Mouse (Mus musculus) neural tube, embryonic 15.5 days (tissue): ENCODE measurements around the gene Actbl2. TPM values are rescaled to one million over a fixed set of nuclear protein-coding genes. Genes with fewer than 3 reads are reported as not detected.

Experiments used
- ATAC-seq: fragments of 200-750 bp; cut with Nextera tagmentation; 2 replicates; pipeline ENCODE4 v1.8.0; 2017; ENCODE audit warnings: mild to moderate bottlenecking, moderate TSS enrichment, moderate library complexity; ENCODE audit not compliant: low FRiP score
- H3K27ac ChIP-seq: fragments of 300-500 bp; sonication (generic); replicated peaks from 2 replicates; pipeline ENCODE4 v1.5.1; 2015; ENCODE audit warnings: mild to moderate bottlenecking, inconsistent platforms
- H3K27me3 ChIP-seq: fragments of 300-500 bp; sonication (generic); replicated peaks from 2 replicates; pipeline ENCODE4 v1.6.1; 2015; ENCODE audit warnings: inconsistent platforms
- H3K36me3 ChIP-seq: fragments of 300-500 bp; sonication (generic); 2 replicates; pipeline ENCODE4 v1.6.1; 2015; ENCODE audit warnings: inconsistent platforms
- H3K4me1 ChIP-seq: fragments of 300-500 bp; sonication (generic); 2 replicates; pipeline ENCODE4 v1.6.1; 2015; ENCODE audit warnings: inconsistent platforms
- H3K4me2 ChIP-seq: fragments of 300-500 bp; sonication (generic); 2 replicates; pipeline ENCODE4 v1.6.1; 2015; ENCODE audit warnings: inconsistent platforms, mild to moderate bottlenecking, moderate library complexity
- H3K4me3 ChIP-seq: fragments of 300-500 bp; sonication (generic); replicated peaks from 2 replicates; pipeline ENCODE4 v1.5.1; 2015; ENCODE audit warnings: mild to moderate bottlenecking, inconsistent platforms
- H3K9ac ChIP-seq: fragments of 300-500 bp; sonication (generic); replicated peaks from 2 replicates; pipeline ENCODE4 v1.6.1; 2015; ENCODE audit warnings: mild to moderate bottlenecking, inconsistent platforms
- H3K9me3 ChIP-seq: fragments of 300-500 bp; sonication (generic); replicated peaks from 2 replicates; pipeline ENCODE4 v1.6.1; 2016; ENCODE audit warnings: inconsistent platforms
- WGBS: fragments of 180-500 bp; shearing (Covaris S2); methylation state at CpG from one replicate; pipeline ENCODE4 v1.1.7; 2015; ENCODE audit warnings: mixed read lengths; 5-methylcytosine and 5-hydroxymethylcytosine counted together
- polyA plus RNA-seq: library from polyadenylated mRNA; unstranded; fragments of >200 nt; fragmentation: Nextera tagmentation; extraction: Ambion mirVana; gene quantifications from 2 replicates; pipeline ENCODE4 v1.2.1, GENCODE M21; 2015

Gene Actbl2
- polyA plus RNA-seq, 1 experiment from 2014 or later, result not detected

DNA sequence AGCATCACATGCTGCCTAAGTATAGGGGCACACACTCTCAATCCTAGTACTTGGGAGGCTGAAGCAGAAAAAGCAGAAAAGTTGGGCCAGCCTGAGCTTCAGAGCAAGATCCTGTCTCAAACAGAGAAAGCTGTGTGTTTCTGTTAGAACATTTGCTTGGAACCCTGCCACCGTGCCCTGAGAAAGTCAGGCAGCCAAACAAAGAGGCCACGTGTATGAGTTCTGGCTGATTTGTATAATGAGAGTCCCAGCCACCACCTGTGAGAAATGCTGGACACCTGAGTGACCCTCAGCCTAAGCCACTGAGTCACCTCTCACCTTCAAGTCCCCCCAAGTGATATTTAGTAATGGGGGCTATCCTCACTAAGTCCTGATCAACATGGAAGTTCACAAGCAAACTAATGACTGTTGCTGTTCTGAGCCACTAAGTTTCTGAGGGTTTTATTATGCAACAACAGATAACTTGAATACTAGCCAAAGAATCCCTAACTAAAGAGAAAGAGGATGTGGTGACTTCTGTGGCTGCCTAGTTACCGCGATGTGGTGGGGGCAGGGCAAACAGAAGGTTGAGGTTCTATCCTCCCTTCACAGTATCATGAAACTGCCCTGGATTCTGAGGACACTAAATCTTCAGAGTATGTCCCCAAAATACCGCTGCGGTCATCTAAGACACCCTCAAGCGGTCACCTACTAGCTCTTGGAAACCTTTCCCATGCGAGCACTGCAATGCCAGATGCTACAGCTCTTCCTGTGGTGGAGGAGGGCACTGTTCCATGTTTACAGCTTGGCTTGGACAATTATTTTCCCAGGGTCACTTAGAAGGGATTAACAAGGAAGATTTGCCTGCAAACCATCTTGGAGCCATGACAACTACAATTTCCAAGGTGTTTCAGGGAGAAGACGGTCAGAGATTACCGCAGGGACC is 31.9 kb downstream of the Actbl2 start:
- H3K4me2 ChIP-seq, result no peak overlapping the region
- WGBS, result 90% methylated on average over 10 of the region's 10 CpGs
- no peak for ATAC-seq

DNA sequence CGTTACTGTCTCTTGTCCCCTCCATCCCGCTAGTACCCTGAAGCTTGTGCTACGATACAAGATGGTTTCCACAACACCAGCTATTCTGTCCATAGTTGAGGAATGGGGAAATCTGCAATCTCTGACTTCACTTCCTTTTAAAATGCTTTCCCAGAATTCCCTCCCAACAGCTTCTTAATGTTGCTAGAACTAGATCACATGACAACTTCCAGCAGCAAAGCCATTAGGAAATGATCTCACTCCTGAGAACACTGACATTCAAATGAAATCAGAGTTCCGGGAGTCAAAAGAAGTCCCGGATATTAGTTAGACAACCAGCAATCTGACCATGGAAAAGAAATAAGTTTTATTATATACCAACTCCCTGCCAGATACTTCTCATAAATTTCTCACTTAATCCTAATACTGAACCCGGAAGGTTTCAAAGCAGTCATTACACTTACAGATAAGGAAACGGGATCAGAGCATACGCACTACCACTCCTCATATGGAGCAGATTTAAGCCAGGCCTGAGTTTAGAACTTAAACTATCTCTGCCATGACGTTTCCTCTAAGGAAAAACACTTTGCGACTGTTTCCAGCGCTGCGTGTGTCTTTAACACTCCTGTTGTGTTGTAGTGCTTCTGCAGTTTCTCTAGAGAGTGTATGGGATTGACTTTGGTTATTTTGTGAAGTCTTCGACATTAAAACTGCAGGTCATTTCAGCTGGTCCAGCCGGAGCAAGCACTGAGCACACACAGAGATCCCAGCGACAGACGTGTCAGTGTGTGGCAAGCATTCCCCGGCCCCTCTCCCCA is 36.5 kb downstream of the Actbl2 start:
- peak overlapping the region; percentile 64 for H3K27ac ChIP-seq
- H3K4me2 ChIP-seq, result no peak overlapping the region
- peaks cover 3% of the 10 kb centered on the region; the same call in 1 of the 2 replicates for H3K4me1 ChIP-seq
- H3K9ac ChIP-seq, result no peak overlapping the region
- no peaks in the 10 kb centered on the region for H3K36me3 ChIP-seq
- no peak overlapping the region for H3K4me3 ChIP-seq
- no peak for ATAC-seq
- 78% methylated on average over 17 of the region's 17 CpGs for WGBS
- H3K9me3 ChIP-seq, result no peaks in the 10 kb centered on the region
- no peaks in the 10 kb centered on the region for H3K27me3 ChIP-seq

More for the DNA sequence above, 31.9 kb downstream of the Actbl2 start:
- H3K27ac ChIP-seq, result no peak overlapping the region
- H3K27me3 ChIP-seq, result no peaks in the 10 kb centered on the region
- no peaks in the 10 kb centered on the region; the same call in 1 of the 2 replicates for H3K4me1 ChIP-seq
- H3K36me3 ChIP-seq, result no peaks in the 10 kb centered on the region
- no peak overlapping the region for H3K4me3 ChIP-seq
- H3K9me3 ChIP-seq, result no peaks in the 10 kb centered on the region
- no peak overlapping the region for H3K9ac ChIP-seq

DNA sequence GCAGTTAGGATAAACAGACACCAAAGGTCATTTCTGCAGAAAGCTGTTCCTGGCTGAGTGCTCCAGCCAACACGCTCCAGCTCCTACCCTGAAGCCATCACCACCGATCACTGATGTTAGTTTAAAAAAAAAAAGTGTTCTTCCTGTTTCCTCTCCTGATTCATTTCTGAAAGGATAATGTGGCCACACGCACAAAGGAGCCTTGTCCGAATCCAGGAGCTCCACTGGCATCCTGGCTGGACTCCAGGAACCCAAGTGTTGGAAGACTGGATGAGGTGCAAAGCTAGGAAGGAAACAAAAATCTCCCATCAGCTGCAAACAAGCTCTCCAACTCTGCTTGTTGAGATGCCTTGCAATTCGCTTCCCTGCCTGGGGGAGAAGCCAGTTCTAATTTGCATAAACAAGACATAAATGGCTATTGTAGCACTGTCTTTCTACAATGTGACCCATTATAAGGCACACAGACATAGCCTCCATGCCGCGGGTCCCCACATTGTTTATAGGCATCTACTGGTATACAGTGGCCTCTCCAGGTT is 37.2 kb downstream of the Actbl2 start:
- H3K4me3 ChIP-seq, result no peak overlapping the region
- ATAC-seq, result peak; percentile 79
- 38% methylated on average over 7 of the region's 7 CpGs for WGBS
- peak overlapping the region; percentile 64 for H3K27ac ChIP-seq
- no peak overlapping the region for H3K9ac ChIP-seq
- no peaks in the 10 kb centered on the region for H3K9me3 ChIP-seq
- H3K27me3 ChIP-seq, result no peaks in the 10 kb centered on the region
- H3K36me3 ChIP-seq, result no peaks in the 10 kb centered on the region
- H3K4me2 ChIP-seq, result no peak overlapping the region
- H3K4me1 ChIP-seq, result peaks cover 3% of the 10 kb centered on the region; the same call in 1 of the 2 replicates

DNA sequence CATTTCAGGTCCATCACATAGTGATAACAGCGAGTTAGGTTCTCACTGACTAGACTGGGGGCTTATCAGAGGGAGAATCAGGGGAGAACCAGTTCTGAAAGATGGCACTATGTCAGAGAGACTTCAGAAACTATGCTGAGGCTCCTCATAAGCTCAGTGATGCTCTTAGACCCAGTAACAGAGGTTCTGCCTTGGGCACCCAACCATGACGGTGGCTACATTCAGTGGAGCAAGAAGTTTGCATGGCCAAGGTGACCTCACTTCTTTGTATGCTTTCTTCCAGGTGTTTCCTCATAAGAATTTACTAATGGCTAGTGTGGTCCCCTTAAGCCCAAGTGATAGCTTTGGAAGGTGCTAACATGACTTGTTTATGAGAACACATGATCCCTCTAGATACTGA is 38.7 kb downstream of the Actbl2 start:
- ATAC-seq, result no peak
- Histone ChIP-seq H3K4me3 (no peak overlapping the region), H3K27me3 (no peaks in the 10 kb centered on the region), H3K36me3 (no peaks in the 10 kb centered on the region), H3K4me2 (no peak overlapping the region), H3K27ac (no peak overlapping the region), H3K9ac (no peak overlapping the region), H3K4me1 (peaks cover 3% of the 10 kb centered on the region; the same call in 1 of the 2 replicates), H3K9me3 (no peaks in the 10 kb centered on the region)
- WGBS, result 90% methylated on average over 2 of the region's 2 CpGs

DNA sequence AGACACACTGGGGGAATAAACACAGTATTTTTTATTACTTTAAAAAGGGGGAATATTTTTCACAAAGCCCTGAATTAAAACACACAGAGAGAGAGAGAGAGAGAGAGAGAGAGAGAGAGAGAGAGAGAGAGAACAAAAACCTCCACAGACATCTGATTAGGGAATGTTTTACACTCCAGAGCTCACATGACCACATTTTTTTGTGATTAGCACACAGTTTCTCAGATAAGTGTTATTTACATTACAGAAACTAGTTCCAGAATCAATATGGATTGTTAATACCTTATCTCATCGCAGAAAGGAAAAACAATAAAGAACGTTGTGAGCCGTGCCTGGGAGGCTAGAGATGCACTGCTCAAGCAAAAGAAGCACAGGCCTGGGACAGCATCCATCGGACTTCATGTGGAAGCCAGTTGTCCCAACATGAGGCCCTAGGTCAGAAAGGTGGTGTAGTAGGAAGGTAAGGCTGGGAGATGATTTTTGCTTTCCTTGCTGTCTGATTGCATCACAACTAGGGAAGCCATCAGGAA is 40.2 kb downstream of the Actbl2 start:
- no peaks in the 10 kb centered on the region for H3K9me3 ChIP-seq
- H3K4me3 ChIP-seq, result no peak overlapping the region
- no peak overlapping the region for H3K4me2 ChIP-seq
- no peak overlapping the region for H3K27ac ChIP-seq
- H3K9ac ChIP-seq, result no peak overlapping the region
- peaks cover 3% of the 10 kb centered on the region; the same call in 1 of the 2 replicates for H3K4me1 ChIP-seq
- 84% methylated on average over 4 of the region's 4 CpGs for WGBS
- no peaks in the 10 kb centered on the region for H3K36me3 ChIP-seq
- H3K27me3 ChIP-seq, result no peaks in the 10 kb centered on the region
- ATAC-seq, result no peak

DNA sequence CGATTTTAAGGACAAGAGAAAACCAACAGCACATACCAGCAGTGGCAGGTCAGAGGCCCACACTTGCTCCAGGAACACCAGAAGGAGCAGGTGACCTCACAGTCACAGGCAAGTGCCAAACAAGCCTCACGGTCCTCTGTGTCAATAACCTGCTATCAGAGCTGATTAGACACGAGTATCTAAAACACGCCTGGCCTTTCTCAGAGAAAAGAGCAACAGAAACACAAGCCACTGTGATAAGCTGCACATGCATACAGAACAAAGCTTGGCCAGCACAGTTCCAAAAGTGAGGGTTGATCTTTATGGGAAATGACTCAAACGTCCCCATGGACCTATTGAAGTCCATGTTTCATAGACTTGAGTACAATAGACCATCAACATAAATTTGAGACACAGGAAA is 41.2 kb downstream of the Actbl2 start:
- Histone ChIP-seq H3K27me3 (no peaks in the 10 kb centered on the region), H3K36me3 (no peaks in the 10 kb centered on the region), H3K9me3 (no peaks in the 10 kb centered on the region), H3K27ac (no peak overlapping the region), H3K4me3 (no peak overlapping the region), H3K4me1 (peaks cover 3% of the 10 kb centered on the region; the same call in 1 of the 2 replicates), H3K4me2 (no peak overlapping the region), H3K9ac (no peak overlapping the region)
- WGBS, result 75% methylated on average over 5 of the region's 5 CpGs
- no peak for ATAC-seq

DNA sequence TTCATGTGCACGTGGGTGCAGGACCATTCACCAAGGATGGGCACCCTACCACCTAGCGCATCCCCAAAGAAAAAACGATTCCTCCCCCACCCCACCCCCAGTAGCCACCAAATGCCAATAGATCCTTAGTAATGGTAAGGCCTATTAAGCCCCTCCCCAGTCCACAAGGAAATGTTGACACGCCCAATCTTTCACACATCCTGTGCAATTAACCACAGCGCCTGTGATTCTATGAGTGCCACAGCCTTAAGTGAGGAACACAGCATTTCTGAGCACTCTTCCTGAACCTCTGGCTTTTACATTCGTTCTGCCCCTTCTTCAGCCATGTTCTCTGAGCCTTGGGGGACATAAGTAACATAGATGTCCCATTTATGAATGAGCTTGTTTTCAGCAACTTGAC is 42.8 kb downstream of the Actbl2 start:
- 90% methylated on average over 6 of the region's 6 CpGs for WGBS
- H3K36me3 ChIP-seq, result no peaks in the 10 kb centered on the region
- no peak for ATAC-seq
- H3K4me2 ChIP-seq, result no peak overlapping the region
- no peaks in the 10 kb centered on the region for H3K4me1 ChIP-seq
- H3K27ac ChIP-seq, result no peak overlapping the region
- no peak overlapping the region for H3K4me3 ChIP-seq
- no peak overlapping the region for H3K9ac ChIP-seq
- no peaks in the 10 kb centered on the region for H3K27me3 ChIP-seq
- H3K9me3 ChIP-seq, result no peaks in the 10 kb centered on the region

DNA sequence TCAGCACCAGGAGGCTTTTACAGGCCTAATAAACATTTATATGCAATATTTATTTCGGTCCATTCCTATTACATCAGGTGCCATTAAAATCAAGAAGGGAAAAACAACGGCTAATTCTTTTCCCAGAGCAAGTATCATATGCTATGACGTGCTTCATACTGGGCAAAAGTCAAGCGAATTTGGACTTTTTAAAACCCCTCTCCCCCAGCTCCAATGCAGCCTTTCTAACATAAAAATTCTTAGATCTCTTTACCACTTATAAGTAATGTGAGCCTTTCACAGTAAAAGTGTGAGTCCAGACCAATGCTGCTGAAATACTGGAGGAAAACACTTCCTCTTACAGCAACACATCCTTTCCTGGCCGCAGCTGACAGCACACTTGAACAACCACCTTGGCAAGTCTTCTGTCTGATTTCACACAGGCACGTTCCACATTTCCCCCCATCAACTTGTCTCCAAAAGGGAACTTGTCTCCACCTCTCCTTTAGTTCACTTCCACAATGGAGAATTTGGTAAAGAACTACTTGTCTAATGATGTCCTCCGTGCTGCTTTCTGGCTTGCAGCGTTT is 44.4 kb downstream of the Actbl2 start:
- Histone ChIP-seq H3K9me3 (no peaks in the 10 kb centered on the region), H3K27me3 (no peaks in the 10 kb centered on the region), H3K27ac (no peak overlapping the region), H3K9ac (no peak overlapping the region), H3K4me2 (no peak overlapping the region), H3K4me3 (no peak overlapping the region), H3K4me1 (no peaks in the 10 kb centered on the region), H3K36me3 (no peaks in the 10 kb centered on the region)
- ATAC-seq, result no peak
- WGBS, result 80% methylated on average over 8 of the region's 8 CpGs

DNA sequence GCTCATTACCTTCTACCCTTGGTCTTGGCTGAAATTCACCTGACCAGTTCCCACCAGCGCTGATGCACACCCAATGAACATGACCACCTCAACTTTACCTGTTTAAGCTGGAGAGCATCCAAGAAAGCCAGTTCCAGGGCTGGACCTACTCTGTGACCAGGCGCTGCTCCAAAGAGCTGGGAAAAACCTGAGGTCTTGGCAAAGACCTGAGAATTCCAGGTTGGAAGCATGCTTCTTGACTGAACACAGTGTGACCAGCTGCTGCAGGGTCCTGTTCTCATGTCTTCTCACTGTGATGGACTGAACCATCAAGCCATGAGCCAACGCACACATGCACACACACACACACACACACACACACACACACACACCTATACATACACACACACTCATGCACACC is 46.0 kb downstream of the Actbl2 start:
- Histone ChIP-seq H3K9ac (no peak overlapping the region), H3K4me3 (no peak overlapping the region), H3K4me1 (no peaks in the 10 kb centered on the region), H3K4me2 (no peak overlapping the region), H3K36me3 (no peaks in the 10 kb centered on the region), H3K27me3 (no peaks in the 10 kb centered on the region), H3K27ac (no peak overlapping the region), H3K9me3 (no peaks in the 10 kb centered on the region)
- ATAC-seq, result no peak
- WGBS, result 93% methylated on average over 3 of the region's 3 CpGs

DNA sequence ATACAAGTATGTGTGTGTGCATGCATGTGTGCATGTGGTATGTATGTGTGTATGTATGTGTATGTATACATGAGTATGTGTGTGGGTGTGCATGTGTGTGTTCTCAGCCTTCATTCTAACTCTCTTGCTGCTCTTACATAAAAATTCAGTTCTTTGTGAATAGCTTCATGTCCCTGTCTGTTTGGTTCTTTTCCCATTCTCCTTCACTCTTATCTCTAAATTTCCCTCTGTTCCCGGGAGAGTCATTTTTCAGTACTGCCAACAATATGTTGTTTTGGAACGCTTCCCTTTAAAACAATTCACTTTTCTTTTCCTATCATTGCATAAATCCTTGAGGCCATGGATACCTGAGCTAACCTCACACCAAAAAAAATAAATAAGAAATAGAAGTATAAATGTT is 46.6 kb downstream of the Actbl2 start:
- no peaks in the 10 kb centered on the region for H3K36me3 ChIP-seq
- no peaks in the 10 kb centered on the region for H3K9me3 ChIP-seq
- H3K27ac ChIP-seq, result no peak overlapping the region
- no peak overlapping the region for H3K4me2 ChIP-seq
- no peak for ATAC-seq
- no peak overlapping the region for H3K4me3 ChIP-seq
- WGBS, result 77% methylated on average over 2 of the region's 2 CpGs
- H3K9ac ChIP-seq, result no peak overlapping the region
- H3K4me1 ChIP-seq, result no peaks in the 10 kb centered on the region
- no peaks in the 10 kb centered on the region for H3K27me3 ChIP-seq

DNA sequence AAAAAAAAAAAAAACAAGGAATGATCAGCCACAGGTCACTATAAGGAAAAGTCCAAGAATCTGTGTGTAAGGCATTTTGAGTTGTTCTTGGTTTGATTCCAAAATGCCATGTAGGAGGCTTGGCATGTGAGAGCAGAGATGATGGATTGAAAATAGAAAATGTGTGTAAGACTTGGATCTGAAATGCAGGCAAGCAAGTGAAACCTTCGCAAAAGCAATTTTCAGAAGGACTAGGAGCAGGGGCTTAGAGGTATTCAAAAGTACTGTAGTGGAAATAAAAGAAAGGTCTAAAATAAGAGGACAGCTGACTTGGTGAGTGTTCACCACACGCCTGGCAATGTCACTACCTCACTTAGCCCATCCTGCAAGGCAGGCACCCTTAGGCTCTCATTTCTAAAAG is 49.4 kb downstream of the Actbl2 start:
- H3K27ac ChIP-seq, result no peak overlapping the region
- no peak overlapping the region for H3K4me3 ChIP-seq
- WGBS, result 87% methylated on average over 2 of the region's 2 CpGs
- H3K4me1 ChIP-seq, result no peaks in the 10 kb centered on the region
- H3K4me2 ChIP-seq, result no peak overlapping the region
- no peak for ATAC-seq
- no peaks in the 10 kb centered on the region for H3K36me3 ChIP-seq
- no peak overlapping the region for H3K9ac ChIP-seq
- no peaks in the 10 kb centered on the region for H3K9me3 ChIP-seq
- no peaks in the 10 kb centered on the region for H3K27me3 ChIP-seq
